Mouse (Mus musculus) midbrain, postnatal 0 days (tissue): Measurements from ENCODE around the gene Fgg. TPM values are rescaled to one million over a fixed set of nuclear protein-coding genes. Genes with fewer than 3 reads are reported as not detected.

Source experiments
- ATAC-seq: fragments of 200-750 bp; cut with Nextera tagmentation; 2 replicates; pipeline ENCODE4 v1.8.0; 2017; ENCODE audit warnings: moderate number of reproducible peaks, mild to moderate bottlenecking, moderate TSS enrichment, moderate library complexity; ENCODE audit not compliant: low FRiP score
- DNase-seq: peaks from one replicate; pipeline ENCODE4 v3.0.0-alpha.2; 2015; ENCODE audit warnings: low spot score
- H3K27ac ChIP-seq: fragments of 300-500 bp; sonication (generic); 2 replicates; pipeline ENCODE4 v1.5.1; 2014; ENCODE audit warnings: low read depth, mild to moderate bottlenecking, low read length, mixed read lengths
- H3K27me3 ChIP-seq: fragments of 300-500 bp; sonication (generic); 2 replicates; pipeline ENCODE4 v1.6.1; 2014; ENCODE audit warnings: low read length, control low read depth, mixed read lengths; ENCODE audit not compliant: insufficient read depth
- H3K36me3 ChIP-seq: fragments of 300-500 bp; sonication (generic); 2 replicates; pipeline ENCODE4 v1.6.1; 2014; ENCODE audit warnings: low read length, control low read depth, mixed read lengths; ENCODE audit not compliant: insufficient read depth
- H3K4me1 ChIP-seq: fragments of 300-500 bp; sonication (generic); 2 replicates; pipeline ENCODE4 v1.6.1; 2014; ENCODE audit warnings: mild to moderate bottlenecking, control low read depth, antibody characterized with exemption, low read length, mixed read lengths; ENCODE audit not compliant: insufficient read depth
- H3K4me2 ChIP-seq: fragments of 300-500 bp; sonication (generic); 2 replicates; pipeline ENCODE4 v1.6.1; 2014; ENCODE audit warnings: low read depth, mild to moderate bottlenecking, low read length, mixed read lengths; ENCODE audit not compliant: poor library complexity, severe bottlenecking
- H3K4me3 ChIP-seq: fragments of 300-500 bp; sonication (generic); 2 replicates; pipeline ENCODE4 v1.5.1; 2014; ENCODE audit warnings: low read depth, mild to moderate bottlenecking, low read length, moderate library complexity
- H3K9ac ChIP-seq: fragments of 300-500 bp; sonication (generic); replicated peaks from 2 replicates; pipeline ENCODE4 v1.6.1; 2014; ENCODE audit warnings: mild to moderate bottlenecking, low read length, moderate library complexity, mixed read lengths; ENCODE audit not compliant: poor library complexity, severe bottlenecking
- H3K9me3 ChIP-seq: fragments of 300-500 bp; sonication (generic); 2 replicates; pipeline ENCODE4 v1.6.1; 2016; ENCODE audit warnings: low read length, control low read depth
- CTCF ChIP-seq: IDR thresholded peaks from 2 replicates; pipeline ENCODE4 v1.5.1; 2016; ENCODE audit warnings: antibody characterized with exemption, mild to moderate bottlenecking
- WGBS: fragments of 180-500 bp; shearing (Covaris S2); extraction: QIAGEN DNeasy Blood & Tissue Kit; methylation state at CpG from one replicate; pipeline ENCODE4 v1.1.7; 2014; 5-methylcytosine and 5-hydroxymethylcytosine counted together
- polyA plus RNA-seq: library from polyadenylated mRNA; unstranded; fragments of >200 nt; fragmentation: Nextera tagmentation; extraction: Ambion mirVana; gene quantifications from 2 replicates; pipeline ENCODE4 v1.2.1, GENCODE M21; 2015
- total RNA-seq: library from RNA; depleted of rRNA; stranded (reverse); fragments of >200 nt; gene quantifications from 2 replicates; pipeline ENCODE4 v1.2.3, GENCODE M21; 2014

Gene Fgg
- total and polyA plus RNA-seq, 2 experiments from 2014 or later = 0.09 TPM; not detected in 1

DNA sequence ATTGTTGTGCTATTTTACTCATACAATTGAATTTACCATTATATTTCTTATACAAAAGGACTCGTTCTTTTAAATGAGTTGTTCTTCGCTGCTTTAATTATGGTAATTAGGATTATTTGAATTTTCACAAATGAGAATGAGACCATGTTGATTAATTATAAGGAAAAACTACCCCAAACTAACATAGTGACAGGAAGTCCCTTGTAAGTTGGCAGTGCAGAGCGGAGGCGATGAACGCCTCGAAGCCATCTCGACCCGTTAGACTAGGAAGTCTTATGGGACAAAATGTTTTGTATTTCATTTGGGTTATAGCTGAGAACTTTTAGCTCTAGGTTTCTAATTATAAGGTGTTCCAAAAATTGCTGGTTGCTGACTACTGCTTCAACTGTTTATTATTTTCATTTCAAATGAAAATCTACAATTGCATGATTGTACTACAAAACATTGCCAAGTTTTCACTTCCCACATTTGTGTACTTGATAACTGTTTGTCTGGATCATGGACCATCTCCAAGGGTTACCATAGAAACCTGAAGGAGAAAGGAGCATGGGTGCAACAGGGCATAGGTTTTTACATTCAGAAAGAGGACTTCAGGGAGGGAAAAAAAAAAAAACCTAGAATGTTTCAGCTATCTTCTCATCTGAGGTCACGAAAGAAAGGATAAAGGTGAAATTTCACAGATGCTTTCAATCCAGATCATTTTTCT lies 20.2 kb downstream of the Fgg start:
- H3K4me2 ChIP-seq = no peak overlapping the region
- DNase-seq = no peak
- H3K27ac ChIP-seq = no peak overlapping the region
- H3K27me3 ChIP-seq = no peaks in the 10 kb centered on the region
- TF ChIP-seq CTCF = no peak
- no peaks in the 10 kb centered on the region for H3K9me3 ChIP-seq
- no peak overlapping the region for H3K9ac ChIP-seq
- no peak overlapping the region for H3K4me3 ChIP-seq
- no peak for ATAC-seq
- no peaks in the 10 kb centered on the region for H3K4me1 ChIP-seq
- no peaks in the 10 kb centered on the region for H3K36me3 ChIP-seq
- 84% methylated on average over 9 of the region's 9 CpGs for WGBS

DNA sequence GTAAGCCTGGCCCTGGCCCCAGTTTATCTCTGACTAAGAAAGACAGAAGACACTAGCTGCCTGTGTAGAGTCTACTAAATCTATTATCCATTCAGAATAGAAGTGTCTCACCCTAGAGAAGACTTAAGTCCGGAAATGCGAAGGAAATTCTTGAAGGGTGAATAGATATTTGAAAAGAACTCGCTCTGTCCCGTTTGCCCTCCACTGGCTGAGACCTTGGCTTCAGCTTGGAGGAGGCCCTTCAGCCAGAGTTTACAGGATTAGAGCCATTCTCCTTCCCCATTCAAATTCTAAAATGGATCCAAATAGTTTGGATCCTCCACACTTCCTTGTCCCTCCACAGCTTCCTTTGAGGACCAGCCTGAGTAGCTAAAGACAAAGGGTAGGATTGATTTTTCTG lies 22.8 kb downstream of the Fgg start:
- WGBS = 76% methylated on average over 4 of the region's 4 CpGs
- no peak for DNase-seq

GRCm38 (mm10) chr3:83032746-83033308 lies 25.3 kb downstream of the Fgg start:
- no peak for TF ChIP-seq CTCF
- Histone ChIP-seq H3K36me3 (no peaks in the 10 kb centered on the region), H3K9ac (no peak overlapping the region), H3K4me2 (0 out of 2 replicates have a peak overlapping the region, but pooled peaks have one; percentile 7), H3K4me3 (no peak overlapping the region), H3K27me3 (no peaks in the 10 kb centered on the region), H3K4me1 (no peaks in the 10 kb centered on the region), H3K9me3 (no peaks in the 10 kb centered on the region), H3K27ac (no peak overlapping the region)
- peak; percentile 44; the same call in 1 of the 2 replicates for ATAC-seq
- WGBS = 40% methylated on average over 13 of the region's 13 CpGs
- no peak for DNase-seq

More for the DNA sequence above, 22.8 kb downstream of the Fgg start:
- no peak for ATAC-seq
- Histone ChIP-seq H3K9me3 (no peaks in the 10 kb centered on the region), H3K27ac (no peak overlapping the region), H3K4me1 (no peaks in the 10 kb centered on the region), H3K27me3 (no peaks in the 10 kb centered on the region), H3K9ac (no peak overlapping the region), H3K36me3 (no peaks in the 10 kb centered on the region), H3K4me3 (no peak overlapping the region), H3K4me2 (no peak overlapping the region)
- no peak for TF ChIP-seq CTCF

DNA sequence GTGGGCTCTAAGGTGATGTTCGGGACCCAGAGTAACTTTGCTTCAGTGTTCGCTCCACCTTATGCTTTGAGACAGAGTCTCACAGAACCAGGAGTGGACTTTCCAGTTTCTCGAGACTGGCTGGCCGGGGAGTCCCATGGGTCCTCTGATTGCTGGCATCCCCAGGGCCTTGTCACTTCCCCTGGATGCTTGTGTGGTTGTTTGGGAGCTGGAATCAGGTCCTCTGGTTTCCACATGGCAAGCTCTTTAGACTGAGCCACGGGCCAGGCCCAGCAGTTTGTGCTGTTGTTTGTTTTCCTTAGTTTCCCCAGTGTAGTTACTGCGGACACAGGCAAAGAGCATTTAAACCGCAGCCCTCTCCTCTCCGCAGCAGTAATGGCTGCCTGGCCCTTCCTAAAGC lies 26.3 kb downstream of the Fgg start:
- Histone ChIP-seq H3K4me1 (no peaks in the 10 kb centered on the region), H3K4me2 (no peak overlapping the region), H3K9me3 (no peaks in the 10 kb centered on the region), H3K9ac (no peak overlapping the region), H3K27ac (no peak overlapping the region), H3K4me3 (no peak overlapping the region), H3K36me3 (no peaks in the 10 kb centered on the region), H3K27me3 (no peaks in the 10 kb centered on the region)
- TF ChIP-seq CTCF = no peak
- 88% methylated on average over 8 of the region's 8 CpGs for WGBS
- no peak for ATAC-seq
- no peak for DNase-seq

DNA sequence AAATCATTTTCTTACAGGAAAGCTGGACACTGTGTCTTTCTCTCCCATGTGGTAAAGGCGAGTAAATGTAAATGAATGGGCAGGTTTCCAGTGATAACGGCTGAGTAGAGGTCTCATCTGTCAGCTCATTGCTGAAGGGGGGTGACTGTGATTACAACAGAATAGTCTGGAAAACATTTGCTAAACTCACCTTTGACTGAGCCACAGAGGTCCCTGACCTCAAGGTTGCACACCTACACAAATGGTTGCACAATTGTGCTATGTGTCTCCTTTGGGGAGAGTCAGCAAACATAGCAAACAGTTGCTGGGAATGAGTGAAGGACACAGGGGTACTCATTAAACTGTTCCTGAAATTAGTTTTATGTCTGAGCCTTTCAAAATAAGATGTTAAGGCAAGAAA lies 31.3 kb downstream of the Fgg start:
- no peak overlapping the region for H3K4me2 ChIP-seq
- no peak overlapping the region for H3K27ac ChIP-seq
- H3K9ac ChIP-seq = no peak overlapping the region
- 77% methylated on average over 2 of the region's 2 CpGs for WGBS
- H3K9me3 ChIP-seq = no peaks in the 10 kb centered on the region
- H3K4me3 ChIP-seq = no peak overlapping the region
- no peaks in the 10 kb centered on the region for H3K4me1 ChIP-seq
- no peak for ATAC-seq
- no peak for TF ChIP-seq CTCF
- DNase-seq = no peak
- H3K27me3 ChIP-seq = no peaks in the 10 kb centered on the region
- H3K36me3 ChIP-seq = no peaks in the 10 kb centered on the region

DNA sequence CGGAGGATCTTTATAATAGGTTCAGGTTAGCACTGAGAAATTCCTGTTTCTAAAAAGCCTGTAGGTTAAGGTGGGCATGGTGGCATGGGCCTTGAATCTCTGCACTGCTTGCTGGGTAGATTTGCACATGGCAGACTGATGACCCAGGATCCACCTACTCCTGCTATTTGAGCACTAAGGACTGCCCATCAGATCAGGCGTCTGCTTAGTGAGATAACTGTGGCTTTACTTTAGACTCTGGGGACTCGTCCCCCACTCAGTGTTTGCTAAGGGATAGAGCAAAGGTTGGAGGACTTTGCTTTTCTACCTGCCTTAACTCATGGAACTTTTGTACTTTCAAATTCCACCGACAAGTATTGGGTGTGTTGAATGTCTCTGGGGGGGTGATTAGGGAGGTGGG lies 32.1 kb downstream of the Fgg start:
- DNase-seq (no peak), ATAC-seq (no peak)
- TF ChIP-seq CTCF = no peak
- Histone ChIP-seq H3K4me3 (no peak overlapping the region), H3K9me3 (no peaks in the 10 kb centered on the region), H3K9ac (no peak overlapping the region), H3K27ac (no peak overlapping the region), H3K4me2 (no peak overlapping the region), H3K36me3 (no peaks in the 10 kb centered on the region), H3K4me1 (no peaks in the 10 kb centered on the region), H3K27me3 (no peaks in the 10 kb centered on the region)
- WGBS = 75% methylated on average over 4 of the region's 4 CpGs
